Mouse (Mus musculus) layer of hippocampus, adult 9-10 months (tissue): ENCODE measurements at regions not wholly inside any gene's neighbourhood (a gene's known extent, or its start where the extent isn't known, plus 50 kb on each side); places are given as distances from the start of the nearest gene placed in this dataset.
A peak's percentile ranks its signal among the peaks of the same experiment; 100 is the strongest.

Experiments used
- DNase-seq: peaks from one replicate; pipeline ENCODE4 v3.0.0; 2022; ENCODE audit warnings: low spot score

DNA sequence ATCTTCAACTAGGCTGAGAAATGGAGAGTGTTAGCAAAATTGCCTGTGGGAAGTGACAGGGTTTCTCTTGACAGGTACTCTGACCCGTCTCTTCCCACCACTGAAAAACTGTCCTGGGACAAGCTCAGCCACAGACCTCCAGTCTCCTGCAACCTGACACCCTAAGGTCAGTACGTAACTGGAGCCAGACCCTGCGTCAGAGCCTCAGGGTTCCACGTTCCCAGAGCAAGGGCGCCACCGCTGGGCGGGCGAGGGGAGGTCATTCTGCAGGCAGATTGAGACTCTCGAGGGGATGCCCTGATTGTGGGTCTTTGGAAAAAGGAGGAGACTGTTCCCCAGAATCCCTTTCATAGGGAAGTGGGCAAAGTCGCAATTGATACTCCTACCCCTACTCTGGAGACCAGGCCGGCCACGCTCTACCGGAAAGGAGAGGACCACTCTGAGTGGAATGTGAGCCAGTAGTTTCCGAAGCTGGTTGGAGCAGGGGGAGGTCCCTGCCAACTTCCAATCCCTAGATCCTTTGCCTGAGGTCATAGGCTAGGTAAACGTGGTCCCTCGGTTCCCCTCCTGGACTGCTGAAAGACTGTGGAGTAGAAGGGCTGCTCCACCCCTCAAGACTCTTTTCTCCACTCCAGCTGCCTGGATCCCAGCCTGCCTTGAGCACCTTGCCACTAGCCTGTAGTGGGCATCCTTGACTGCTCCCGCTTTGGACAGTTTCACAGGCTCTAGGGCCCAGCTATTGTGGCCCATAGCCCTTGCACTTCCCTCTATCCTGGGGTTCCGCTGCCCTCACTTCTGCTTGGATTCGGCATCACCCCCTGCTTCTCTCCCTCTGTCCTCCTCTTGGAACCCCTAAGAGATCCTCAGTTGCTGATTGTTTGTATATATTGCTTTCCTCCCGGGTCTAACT lies 61.0 kb upstream of the Lpcat1 start:
- no peak for DNase-seq

DNA sequence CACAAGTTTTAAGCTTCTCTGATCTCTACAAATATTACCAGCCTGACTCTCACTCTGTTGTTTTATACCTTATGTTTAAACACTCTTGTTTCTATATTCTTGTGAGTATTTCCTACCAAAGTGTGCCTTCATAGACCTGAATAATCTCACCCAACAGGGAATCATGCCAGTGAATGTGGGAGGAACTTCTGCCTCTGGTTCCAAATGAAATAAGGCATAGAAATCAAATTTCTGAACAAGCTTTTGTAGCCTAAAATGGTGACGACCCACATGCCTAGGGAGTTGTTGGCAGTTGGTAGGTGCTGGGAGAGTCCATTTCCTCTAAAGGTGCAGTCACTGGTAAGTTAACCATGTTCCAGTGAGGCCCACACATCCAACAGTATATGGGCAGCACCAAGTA lies 66.1 kb upstream of the Lpcat1 start:
- no peak for DNase-seq

DNA sequence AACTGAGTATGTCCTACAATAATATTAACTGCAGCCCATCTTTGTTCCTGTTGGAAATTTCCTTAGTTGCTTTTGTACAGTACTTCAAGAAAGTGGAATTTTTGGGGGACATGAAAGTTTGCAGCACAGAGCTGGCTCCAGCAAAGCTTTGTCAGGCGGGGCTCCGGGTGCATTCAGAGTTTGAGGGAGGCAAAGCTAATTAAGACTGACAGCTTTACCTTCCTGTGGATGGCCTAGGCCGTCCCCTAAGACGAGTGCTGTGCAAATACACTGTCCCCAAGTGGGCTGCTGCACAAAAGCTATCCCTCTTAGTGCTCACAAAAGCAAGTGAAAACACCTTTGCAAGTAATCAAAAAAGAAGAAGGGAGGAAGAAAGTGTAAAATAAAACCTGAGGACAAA lies 68.7 kb upstream of the Ndufs6 start:
- DNase-seq, result no peak

DNA sequence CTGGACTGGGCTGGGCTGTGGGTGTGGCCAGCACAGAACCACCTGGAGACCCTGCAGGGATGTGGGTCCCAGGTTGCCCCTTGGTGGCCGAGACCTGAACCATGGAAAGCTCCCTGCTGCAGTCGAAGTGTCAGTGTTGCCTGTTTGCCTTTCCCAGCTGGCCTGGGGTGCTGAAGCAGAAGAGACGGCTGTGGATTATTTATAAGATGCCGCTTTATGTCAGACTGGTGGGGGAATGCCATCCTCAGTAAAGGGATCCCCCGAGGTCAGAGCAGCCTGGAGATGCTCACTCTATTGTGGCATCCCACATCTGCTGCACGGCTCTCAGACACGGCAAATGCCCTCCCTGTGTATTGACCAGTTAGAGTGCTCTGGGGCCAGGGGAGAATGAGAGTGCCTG lies 67.5 kb upstream of the Ndufs6 start:
- DNase-seq, result no peak

DNA sequence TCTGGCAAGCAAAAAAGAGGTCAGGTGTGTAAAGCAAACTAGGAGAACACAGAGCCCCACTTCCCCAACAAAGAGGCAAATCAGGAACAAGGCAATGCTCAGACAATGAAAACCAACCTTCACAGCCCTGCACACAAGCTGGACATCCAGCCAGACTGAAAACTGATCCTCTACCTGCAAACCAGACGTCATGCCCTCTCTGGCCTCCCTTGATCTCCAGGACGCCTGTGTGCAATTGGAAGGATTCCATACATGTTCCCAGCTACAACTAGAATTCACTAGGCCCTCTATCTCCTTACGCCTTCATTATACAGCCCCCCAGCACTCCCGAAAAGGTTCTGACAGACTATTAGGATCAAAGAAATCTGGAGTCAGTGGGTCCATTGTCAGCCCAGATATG lies 60.7 kb upstream of the Ndufs6 start:
- DNase-seq, result no peak

DNA sequence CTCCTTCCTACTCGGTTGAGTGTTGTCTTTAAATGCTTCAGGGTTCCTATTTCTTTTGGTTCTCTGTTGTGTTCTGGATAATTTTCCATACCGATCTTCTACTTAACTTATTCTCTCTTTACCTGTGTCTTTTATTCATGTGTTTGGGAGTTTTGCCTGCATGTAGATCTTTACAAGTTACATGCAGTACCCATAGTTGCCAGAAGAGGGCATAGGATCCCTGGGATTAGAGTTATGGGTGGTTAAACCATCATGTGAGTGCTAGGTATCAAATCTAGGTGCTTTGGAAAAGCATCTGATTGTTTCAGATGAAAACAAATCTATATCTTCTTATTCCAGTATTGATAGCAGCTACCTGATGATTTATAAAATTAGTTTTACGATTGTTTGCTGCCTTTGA lies 55.2 kb upstream of the Ndufs6 start:
- DNase-seq, result peak; percentile 18
